Mouse (Mus musculus) E14TG2a.4 (cell line): Measurements from ENCODE around the gene Adipor2.
A peak's percentile ranks its signal among the peaks of the same experiment; 100 is the strongest.

ENCODE experiments used
- H3K27me3 ChIP-seq: 2 replicates; pipeline ENCODE4 v1.6.1; 2014; ENCODE audit warnings: low read length, control low read depth; ENCODE audit not compliant: insufficient read depth
- H3K36me3 ChIP-seq: 2 replicates; pipeline ENCODE4 v1.6.1; 2014; ENCODE audit warnings: low read length, control low read depth; ENCODE audit not compliant: insufficient read depth
- H3K4me1 ChIP-seq: replicated peaks from 2 replicates; pipeline ENCODE4 v1.6.1; 2014; ENCODE audit warnings: low read depth, low read length, control low read depth
- H3K4me3 ChIP-seq: replicated peaks from 2 replicates; pipeline ENCODE4 v1.5.1; 2014; ENCODE audit warnings: mild to moderate bottlenecking, low read length
- H3K9me3 ChIP-seq: 2 replicates; pipeline ENCODE4 v1.6.1; 2014; ENCODE audit warnings: low read length, control low read depth
- CTCF ChIP-seq: conservative IDR thresholded peaks from 2 replicates; pipeline ENCODE4 v1.5.1; 2014; ENCODE audit warnings: low read length
- NANOG ChIP-seq: IDR thresholded peaks from 2 replicates; pipeline ENCODE4 v1.6.1; 2014; ENCODE audit warnings: borderline replicate concordance, low read length, mixed read lengths
- POU5F1 ChIP-seq: IDR thresholded peaks from 2 replicates; pipeline ENCODE4 v1.6.1; 2014; ENCODE audit warnings: low read length, borderline replicate concordance

Adipor2 gene

GRCm38 (mm10) chr6:119417354-119417753 lies at the start of gene Adipor2:
TSS of gene Adipor2 (minus strand) at chr6:119417704.
- H3K27me3 ChIP-seq: no peaks in the 10 kb centered on the region
- TF ChIP-seq CTCF (no peak), NANOG (no peak), POU5F1 (no peak)
- H3K4me1 ChIP-seq: peaks cover 89% of the 10 kb centered on the region

GRCm38 (mm10) chr6:119466161-119466560 lies 48.7 kb upstream of the Adipor2 start:
- TF ChIP-seq POU5F1 (no peak), NANOG (no peak), CTCF (no peak)
- Histone ChIP-seq H3K4me3 (no peak overlapping the region), H3K4me1 (no peaks in the 10 kb centered on the region), H3K9me3 (peaks cover 12% of the 10 kb centered on the region; the same call in 1 of the 2 replicates), H3K27me3 (no peaks in the 10 kb centered on the region), H3K36me3 (no peaks in the 10 kb centered on the region)

More at GRCm38 (mm10) chr6:119417354-119417753, at the start of gene Adipor2:
- Histone ChIP-seq H3K9me3 (no peaks in the 10 kb centered on the region), H3K4me3 (peak within 1 kb of the TSS; percentile 82), H3K36me3 (peaks cover 18% of the 10 kb centered on the region)

GRCm38 (mm10) chr6:119460391-119460790 lies 42.9 kb upstream of the Adipor2 start:
- TF ChIP-seq CTCF (no peak), POU5F1 (no peak), NANOG (no peak)
- H3K4me1 ChIP-seq: no peaks in the 10 kb centered on the region; the same call in 1 of the 2 replicates
- no peak overlapping the region for H3K4me3 ChIP-seq
- no peaks in the 10 kb centered on the region for H3K36me3 ChIP-seq
- H3K9me3 ChIP-seq: no peaks in the 10 kb centered on the region
- H3K27me3 ChIP-seq: 0 out of 2 replicates have a peak, but pooled peaks cover 5% of the 10 kb centered on the region

GRCm38 (mm10) chr6:119459041-119459440 lies 41.5 kb upstream of the Adipor2 start:
- no peak overlapping the region for H3K4me3 ChIP-seq
- no peaks in the 10 kb centered on the region; the same call in 1 of the 2 replicates for H3K4me1 ChIP-seq
- H3K9me3 ChIP-seq: no peaks in the 10 kb centered on the region
- no peaks in the 10 kb centered on the region for H3K36me3 ChIP-seq
- TF ChIP-seq NANOG (no peak), CTCF (no peak), POU5F1 (no peak)
- H3K27me3 ChIP-seq: peaks cover 14% of the 10 kb centered on the region; the same call in 1 of the 2 replicates

- TF ChIP-seq CTCF: no peak
- TF ChIP-seq NANOG: no peak
- no peak for TF ChIP-seq POU5F1
- H3K4me3 ChIP-seq: no peak overlapping the region
- no peaks in the 10 kb centered on the region for H3K36me3 ChIP-seq
Measured at GRCm38 (mm10) chr6:119458166-119458565, 40.7 kb upstream of the Adipor2 start.

GRCm38 (mm10) chr6:119451981-119452499 lies 34.5 kb upstream of the Adipor2 start:
- Histone ChIP-seq H3K27me3 (peaks cover 40% of the 10 kb centered on the region), H3K36me3 (no peaks in the 10 kb centered on the region), H3K4me3 (peak overlapping the region; percentile 58), H3K4me1 (peaks cover 54% of the 10 kb centered on the region), H3K9me3 (no peaks in the 10 kb centered on the region)
- TF ChIP-seq CTCF (no peak), NANOG (no peak), POU5F1 (no peak)

More at GRCm38 (mm10) chr6:119458166-119458565, 40.7 kb upstream of the Adipor2 start:
- Histone ChIP-seq H3K27me3 (peaks cover 14% of the 10 kb centered on the region; the same call in 1 of the 2 replicates), H3K4me1 (peaks cover 2% of the 10 kb centered on the region; the same call in 1 of the 2 replicates), H3K9me3 (no peaks in the 10 kb centered on the region)

GRCm38 (mm10) chr6:119450965-119451943 lies 33.8 kb upstream of the Adipor2 start:
- Histone ChIP-seq H3K9me3 (no peaks in the 10 kb centered on the region), H3K27me3 (peaks cover 48% of the 10 kb centered on the region), H3K4me3 (peak overlapping the region; percentile 58), H3K4me1 (peaks cover 56% of the 10 kb centered on the region), H3K36me3 (no peaks in the 10 kb centered on the region)
- TF ChIP-seq POU5F1 (no peak), NANOG (no peak), CTCF (no peak)

GRCm38 (mm10) chr6:119449060-119449499 lies 31.6 kb upstream of the Adipor2 start:
- TF ChIP-seq NANOG: no peak
- TF ChIP-seq POU5F1: 0 out of 2 replicates have a peak, but pooled peaks have one; percentile 39
- H3K4me1 ChIP-seq: peaks cover 70% of the 10 kb centered on the region
- H3K9me3 ChIP-seq: no peaks in the 10 kb centered on the region
- H3K4me3 ChIP-seq: peak overlapping the region; percentile 54
- H3K27me3 ChIP-seq: peaks cover 45% of the 10 kb centered on the region
- no peaks in the 10 kb centered on the region for H3K36me3 ChIP-seq
